ENCODE assay signal across 25 mouse cellular contexts in the genomic region with DNA sequence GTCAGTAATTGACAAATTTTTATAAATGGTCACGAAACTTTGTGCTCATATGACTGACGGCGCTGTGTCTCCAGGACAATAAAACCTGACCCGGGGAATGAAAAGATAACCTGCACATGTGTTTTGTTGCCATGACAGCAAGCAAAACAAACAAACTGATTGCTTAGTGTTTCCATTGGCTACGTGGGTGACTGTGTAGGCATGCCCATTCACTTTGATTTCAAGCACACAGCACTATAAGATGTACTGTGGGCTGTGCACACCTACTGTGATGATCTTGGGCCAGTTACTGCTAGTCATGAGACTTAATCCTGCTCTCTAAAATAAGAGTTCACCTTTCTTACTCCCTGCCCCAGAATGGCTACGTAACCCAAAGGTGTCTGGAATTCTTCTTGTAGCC.
DNase-seq lines count a peak whose midpoint lies in the region; ATAC-seq lines count a peak whose summit lies in the region.
"Had no signal": no experiment of that assay in that cellular context is flagged by ENCODE, and none has a peak within 500 bp of the region (broad histone marks: within the 10 kb centered on the region; RNA-seq: fewer than 3 reads in every experiment).

No protein-coding gene starts in this region.

- H3K9ac ChIP-seq in intestine, embryonic 16.5 days (ENCODE audit: low read depth, low read length): no peak overlapping the region
- no peak overlapping the region for H3K9ac ChIP-seq in intestine, embryonic 15.5 days
- H3K9ac ChIP-seq: embryonic facial prominence, embryonic 15.5 days; forebrain, embryonic 12.5 days had no signal

- DNase-seq in embryo, embryonic 10.5 days (ENCODE audit: low spot score): peak; percentile 24
- no peak for DNase-seq in embryo, embryonic 11 days
- DNase-seq in forelimb bud, embryonic 11.5 days (ENCODE audit: low read depth, low spot score): peak; percentile 21
- DNase-seq in thymus, postnatal 10 days (ENCODE audit: low spot score in 2 of 2): no peak
- DNase-seq: adrenal gland, adult 2 months; adrenal gland, postnatal 10 days; adrenal gland, postnatal 25 days; B cell, adult 2 months; cerebellum, adult 11 months; cerebellum, adult 18-20 months; cerebellum, adult 8-10 months; cerebellum, adult 9-11 months; cerebellum, postnatal 14 days; cerebellum, postnatal 36 days had no signal

- no peaks in the 10 kb centered on the region for H3K27me3 ChIP-seq in intestine, embryonic 16.5 days (replicated peaks; ENCODE audit: control insufficient read depth, insufficient read depth, low read length)
- H3K27me3 ChIP-seq in intestine, embryonic 15.5 days (replicated peaks): no peaks in the 10 kb centered on the region; the same call in 1 of the 2 replicates
- H3K27me3 ChIP-seq: CH12.LX; embryonic facial prominence, embryonic 13.5 days; embryonic facial prominence, embryonic 15.5 days; forebrain, embryonic 12.5 days had no signal

- H3K4me3 ChIP-seq in intestine, embryonic 16.5 days (ENCODE audit: low read length): no peak overlapping the region
- H3K4me3 ChIP-seq in intestine, embryonic 15.5 days (replicated peaks): no peak overlapping the region
- H3K4me3 ChIP-seq: embryonic facial prominence, embryonic 13.5 days; embryonic facial prominence, embryonic 15.5 days; erythroblast, embryonic 14.5 days; forebrain, embryonic 10.5 days; forebrain, embryonic 12.5 days had no signal

- no peak overlapping the region for H3K4me2 ChIP-seq in intestine, embryonic 16.5 days (ENCODE audit: low read depth, low read length)
- no peak overlapping the region for H3K4me2 ChIP-seq in intestine, embryonic 15.5 days (replicated peaks)
- H3K4me2 ChIP-seq: forebrain, embryonic 12.5 days had no signal

- no peaks in the 10 kb centered on the region for H3K36me3 ChIP-seq in intestine, embryonic 16.5 days (ENCODE audit: control insufficient read depth, insufficient read depth, low read length)
- no peaks in the 10 kb centered on the region for H3K36me3 ChIP-seq in intestine, embryonic 15.5 days
- H3K36me3 ChIP-seq: embryonic facial prominence, embryonic 13.5 days; embryonic facial prominence, embryonic 15.5 days; forebrain, embryonic 10.5 days; forebrain, embryonic 12.5 days; G1E had no signal

- H3K9me3 ChIP-seq in intestine, embryonic 16.5 days (ENCODE audit: control insufficient read depth, low read length): no peaks in the 10 kb centered on the region
- H3K9me3 ChIP-seq in intestine, embryonic 15.5 days: no peaks in the 10 kb centered on the region
- H3K9me3 ChIP-seq: embryonic facial prominence, embryonic 13.5 days; embryonic facial prominence, embryonic 15.5 days; forebrain, embryonic 10.5 days; forebrain, embryonic 12.5 days; G1E had no signal

- no peak overlapping the region for H3K27ac ChIP-seq in intestine, embryonic 16.5 days (ENCODE audit: low read length)
- no peak overlapping the region for H3K27ac ChIP-seq in intestine, embryonic 15.5 days
- H3K27ac ChIP-seq: embryonic facial prominence, embryonic 13.5 days; embryonic facial prominence, embryonic 15.5 days; forebrain, embryonic 12.5 days had no signal

- 58% methylated on average over 6 of the region's 6 CpGs for WGBS in intestine, embryonic 16.5 days
- WGBS in intestine, embryonic 15.5 days: 53% methylated on average over 6 of the region's 6 CpGs

- peak; percentile 52; the same call in 1 of the 2 replicates for ATAC-seq in intestine, embryonic 16.5 days
- no peak for ATAC-seq in intestine, embryonic 15.5 days
- ATAC-seq: CD4-positive, CD25-positive, alpha-beta regulatory T cell, adult 4 months; forebrain, embryonic 14.5 days had no signal

- no peaks in the 10 kb centered on the region for H3K4me1 ChIP-seq in intestine, embryonic 16.5 days (ENCODE audit: control insufficient read depth, insufficient read depth, low read length)
- H3K4me1 ChIP-seq in intestine, embryonic 15.5 days (replicated peaks): no peaks in the 10 kb centered on the region
- H3K4me1 ChIP-seq: embryonic facial prominence, embryonic 13.5 days had no signal

Comparison
In these comparisons a context has a peak if more than half of its experiments do, and no peak if none do; other contexts are left out.
1. DNase-seq: peak in embryo, embryonic 10.5 days (single experiment) and forelimb bud, embryonic 11.5 days (single experiment); none in embryo, embryonic 11 days (single experiment) and thymus, postnatal 10 days (0 of 2).